Mouse (Mus musculus) G1E (cell line): ENCODE measurements around the gene Esp16.
"Not testable (repeated sequence)": the region's sequence is repeated elsewhere in the genome, so short reads cannot be mapped to it uniquely, and the experiment has no call there.

Experiments
- CTCF ChIP-seq: IDR thresholded peaks from 2 replicates; pipeline ENCODE4 v1.5.1; 2012; ENCODE audit warnings: low read depth, low read length, inconsistent platforms, mixed read lengths
- GATA1 ChIP-seq: IDR thresholded peaks from 2 replicates; pipeline ENCODE4 v1.6.1; 2012; ENCODE audit warnings: borderline replicate concordance, low read length, inconsistent platforms, mixed read lengths
- GATA2 ChIP-seq: IDR thresholded peaks from 2 replicates; pipeline ENCODE4 v1.6.1; 2012; ENCODE audit warnings: low read depth, low read length, inconsistent platforms, borderline replicate concordance
- TAL1 ChIP-seq: conservative IDR thresholded peaks from 2 replicates; pipeline ENCODE4 v1.6.1; 2012; ENCODE audit warnings: low read depth, low read length, inconsistent platforms, mixed read lengths

- not testable (repeated sequence) for TF ChIP-seq TAL1, CTCF, GATA1, GATA2
These were observed at the start of gene Esp16 for GRCm38 (mm10) chr17:39535842-39536241.
